Mouse (Mus musculus) adrenal gland, adult (tissue): ENCODE measurements at regions not wholly inside any gene's neighbourhood (a gene's known extent, or its start where the extent isn't known, plus 50 kb on each side); places are given as distances from the start of the nearest gene placed in this dataset.

Experiments
- DNase-seq, 2 experiments: peaks; one replicate each; pipeline ENCODE4 v3.0.0; 2022 to 2023; ENCODE audit warnings: low spot score in 1 of 2; ENCODE audit not compliant: inconsistent age in 2 of 2

GRCm38 (mm10) chr14:24827381-24828031, 340.6 kb downstream of the Rps24 start:
- DNase-seq = no peak

DNA sequence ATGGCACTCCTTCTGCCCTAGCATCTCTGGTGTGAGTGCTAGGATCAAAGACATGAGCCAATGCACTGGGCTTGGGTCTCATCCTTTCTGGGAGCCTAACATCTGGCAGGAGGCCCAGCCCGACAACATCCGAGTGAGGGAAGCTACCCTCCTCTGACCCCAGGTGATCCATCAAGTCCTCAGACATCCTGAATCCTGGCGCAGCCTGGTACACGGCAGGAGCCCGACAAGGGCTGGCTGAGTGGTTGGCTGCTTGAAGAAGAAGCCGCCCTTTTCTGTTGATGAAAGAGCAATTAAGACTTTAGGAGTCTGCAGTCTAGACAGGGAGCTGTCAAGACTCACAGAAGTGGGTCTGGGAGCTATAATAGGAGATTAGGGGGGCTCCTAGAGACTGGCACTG, 342.1 kb downstream of the Rps24 start:
- DNase-seq = no peak

GRCm38 (mm10) chr14:24833211-24833610, 346.3 kb downstream of the Rps24 start:
- DNase-seq = no peak

GRCm38 (mm10) chr14:24838219-24838618, 351.3 kb downstream of the Rps24 start:
- no peak for DNase-seq

- DNase-seq = no peak
These were observed 352.1 kb downstream of the Rps24 start for GRCm38 (mm10) chr14:24839056-24839455.

DNA sequence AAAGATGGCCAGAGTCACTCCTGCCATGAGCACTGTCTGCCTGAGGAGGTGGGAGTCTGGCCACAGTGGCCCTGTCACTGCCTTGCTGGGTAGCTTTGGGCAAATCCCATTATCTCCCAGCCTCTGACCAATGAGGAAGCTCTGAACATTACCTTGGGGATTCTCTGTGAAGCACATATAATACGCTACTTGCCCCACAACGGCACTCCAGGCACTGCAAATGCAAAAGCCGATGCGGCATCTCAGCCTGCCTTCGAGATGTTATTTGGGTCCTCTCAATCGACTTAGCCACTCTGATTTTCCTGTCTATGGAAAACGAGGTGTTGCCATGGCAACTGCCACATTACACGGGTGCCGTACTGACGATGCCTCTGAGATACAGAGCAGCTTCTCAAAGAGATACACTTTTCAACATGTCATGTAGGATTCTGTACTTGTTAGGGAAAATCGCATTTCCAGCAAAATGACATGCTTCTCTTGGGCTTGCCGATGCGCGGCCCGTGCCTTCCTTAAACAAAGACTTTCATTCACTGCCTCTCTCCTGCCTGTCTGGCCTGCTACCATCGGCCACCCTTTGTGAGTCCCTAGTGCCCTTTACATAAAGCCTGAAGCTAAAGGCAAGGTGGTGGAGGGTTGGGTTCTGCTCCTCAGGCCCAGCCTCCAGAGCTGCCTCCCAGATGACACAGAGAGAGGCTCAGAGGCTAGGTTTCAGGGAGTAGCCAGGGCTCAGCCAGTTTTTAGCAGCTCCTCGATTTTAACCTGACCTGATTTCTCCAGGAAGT, 355.0 kb downstream of the Rps24 start:
- no peak for DNase-seq

DNA sequence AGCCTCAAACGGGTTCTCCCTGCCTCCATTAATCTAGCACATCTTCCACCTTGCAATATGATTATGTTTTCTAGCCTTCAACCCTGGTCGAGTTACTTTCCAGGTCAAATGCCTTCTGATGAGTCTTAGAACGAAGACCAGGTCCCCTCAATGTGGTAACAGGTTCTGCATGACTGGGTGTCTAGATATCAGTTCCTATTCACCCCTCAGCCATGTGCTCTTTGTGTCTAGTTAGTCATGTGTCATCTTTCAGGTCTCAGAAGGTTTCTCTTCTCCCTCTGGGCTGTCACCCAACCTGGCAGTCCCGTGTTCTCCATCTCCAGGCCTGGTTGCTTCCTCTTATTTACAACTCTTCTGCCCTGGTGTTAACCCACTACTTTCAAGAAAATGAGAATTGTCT, 356.7 kb downstream of the Rps24 start:
- no peak for DNase-seq

DNA sequence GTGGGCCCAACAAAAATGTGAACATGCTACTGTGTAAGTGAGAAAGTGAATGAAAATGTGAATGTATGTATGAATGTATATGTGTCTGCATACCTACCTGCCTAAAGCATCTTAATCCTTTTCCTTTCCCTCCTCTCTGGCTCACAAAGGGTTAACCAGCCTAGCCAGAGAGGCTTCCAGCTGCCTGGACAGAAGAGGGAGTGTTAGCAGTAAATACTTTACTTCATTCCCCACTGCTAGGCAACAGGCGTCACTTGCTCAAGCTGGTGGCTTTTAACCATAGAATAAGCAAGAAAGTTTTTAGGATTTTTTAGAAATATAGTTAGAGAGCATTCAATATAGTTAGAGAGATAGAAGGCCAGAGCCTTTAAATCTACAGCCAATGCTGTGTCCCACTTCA, 363.6 kb downstream of the Rps24 start:
- no peak for DNase-seq

DNA sequence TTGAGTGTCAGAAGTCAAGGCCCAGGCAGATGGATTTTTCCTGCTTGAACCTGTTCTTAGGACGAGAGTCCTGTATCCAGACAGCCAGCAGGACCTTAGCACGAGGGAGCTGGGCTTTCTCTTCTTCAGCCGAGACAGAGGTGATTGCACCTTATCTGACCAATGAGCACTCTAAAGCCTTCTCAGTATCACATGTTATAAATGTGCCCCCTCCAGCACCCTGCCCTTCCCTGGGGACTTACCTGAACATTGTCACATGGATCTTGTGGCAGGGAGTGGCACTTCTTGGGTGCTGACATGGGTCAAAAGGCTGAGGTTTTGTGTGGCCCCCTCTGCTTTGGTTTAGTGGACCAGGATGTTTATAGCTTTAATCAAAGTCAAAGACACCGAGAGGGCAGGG, 367.5 kb downstream of the Rps24 start:
- DNase-seq = no peak

DNA sequence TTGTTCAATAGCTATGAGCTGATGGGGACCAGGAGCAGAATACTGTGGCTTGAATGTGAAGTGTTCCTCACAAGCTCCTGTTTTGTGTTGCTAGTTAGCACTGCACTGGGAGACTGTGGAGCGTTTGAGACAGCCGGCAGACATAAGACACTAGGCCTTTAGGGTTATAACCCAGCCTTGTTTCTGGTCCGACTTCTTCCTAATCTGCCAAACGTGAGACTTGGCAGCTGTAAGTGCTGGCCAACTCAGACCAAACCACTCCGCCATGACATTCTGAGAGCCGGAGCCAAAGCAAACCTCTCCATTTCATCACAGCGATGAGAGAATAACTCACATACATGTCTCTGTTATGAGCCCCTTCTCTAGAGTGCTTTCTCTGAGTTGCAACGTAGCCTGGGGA, 375.2 kb downstream of the Rps24 start:
- DNase-seq = no peak

DNA sequence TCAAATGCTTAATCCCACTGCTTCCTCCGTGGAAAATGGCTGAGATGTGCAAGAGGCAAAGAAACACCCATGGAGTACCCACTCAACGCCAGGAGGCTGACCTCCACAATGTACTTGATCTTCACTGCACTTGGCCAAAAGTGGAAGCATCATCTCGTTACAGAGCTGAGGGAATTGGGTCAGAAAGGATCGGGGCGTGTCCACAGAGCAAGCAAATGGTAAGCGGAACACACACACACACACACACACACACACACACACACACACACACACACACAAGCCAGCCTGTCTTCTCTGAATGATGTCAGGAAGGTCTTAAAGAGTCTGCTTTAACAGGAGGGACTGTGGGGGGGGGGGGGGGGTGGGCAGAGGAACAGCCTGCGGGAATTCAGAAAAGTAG, 375.7 kb downstream of the Rps24 start:
- no peak for DNase-seq

- DNase-seq = no peak
These were observed 376.2 kb downstream of the Rps24 start for GRCm38 (mm10) chr14:24863116-24863515.

DNA sequence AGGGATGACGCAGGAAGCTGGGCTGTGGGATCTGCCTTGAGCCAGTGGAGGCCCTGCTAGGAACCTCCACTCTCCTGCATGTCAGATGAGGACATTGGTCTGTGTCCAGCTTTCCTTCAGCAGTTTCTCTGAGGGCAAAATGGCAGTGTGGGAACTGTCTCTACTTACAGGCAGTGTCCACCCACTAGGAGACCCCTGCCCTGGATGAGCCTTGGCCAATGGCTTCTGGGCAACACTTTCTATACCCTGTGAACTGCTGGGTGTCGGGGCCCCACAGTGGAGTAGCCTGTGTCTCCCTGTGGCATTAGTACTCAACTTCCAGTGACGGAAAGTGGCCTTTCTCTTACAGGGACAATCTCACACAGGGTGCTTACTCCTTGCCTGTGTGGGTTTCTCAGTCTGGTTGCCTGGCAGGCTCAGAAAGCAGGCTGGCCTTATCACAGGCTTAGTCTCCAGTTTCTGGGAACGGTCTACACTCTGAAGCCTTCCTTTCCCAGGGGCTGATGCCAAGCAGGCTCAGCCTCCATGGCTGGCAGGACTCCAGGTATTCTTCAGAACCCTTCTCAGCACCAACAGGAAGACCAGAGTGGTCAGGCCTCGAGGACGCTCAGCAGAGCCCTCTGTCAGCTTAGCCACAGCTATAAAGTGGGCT, 378.8 kb downstream of the Rps24 start:
- no peak for DNase-seq

GRCm38 (mm10) chr14:24867816-24868215, 380.9 kb downstream of the Rps24 start:
- DNase-seq = no peak

GRCm38 (mm10) chr14:24868756-24869155, 381.8 kb downstream of the Rps24 start:
- DNase-seq = no peak

DNA sequence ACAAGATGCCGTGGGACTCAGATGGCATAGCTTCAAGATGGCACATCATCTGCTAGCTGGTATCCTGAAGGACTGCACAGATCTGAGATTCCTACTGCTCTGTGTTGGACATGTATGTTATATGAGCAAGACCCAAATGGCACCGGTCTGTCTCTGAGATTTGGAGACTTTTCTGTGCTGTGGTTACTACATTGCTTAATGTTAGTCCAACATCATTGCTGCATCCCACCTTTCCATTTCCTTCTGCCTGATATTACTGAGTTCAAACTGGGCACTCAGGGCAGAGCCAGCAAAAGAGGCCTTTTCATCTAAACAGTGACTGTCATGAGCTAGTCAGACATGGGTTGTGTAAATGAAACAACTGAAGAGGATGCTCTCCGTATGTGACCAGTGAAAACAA, 383.3 kb downstream of the Rps24 start:
- no peak for DNase-seq

DNA sequence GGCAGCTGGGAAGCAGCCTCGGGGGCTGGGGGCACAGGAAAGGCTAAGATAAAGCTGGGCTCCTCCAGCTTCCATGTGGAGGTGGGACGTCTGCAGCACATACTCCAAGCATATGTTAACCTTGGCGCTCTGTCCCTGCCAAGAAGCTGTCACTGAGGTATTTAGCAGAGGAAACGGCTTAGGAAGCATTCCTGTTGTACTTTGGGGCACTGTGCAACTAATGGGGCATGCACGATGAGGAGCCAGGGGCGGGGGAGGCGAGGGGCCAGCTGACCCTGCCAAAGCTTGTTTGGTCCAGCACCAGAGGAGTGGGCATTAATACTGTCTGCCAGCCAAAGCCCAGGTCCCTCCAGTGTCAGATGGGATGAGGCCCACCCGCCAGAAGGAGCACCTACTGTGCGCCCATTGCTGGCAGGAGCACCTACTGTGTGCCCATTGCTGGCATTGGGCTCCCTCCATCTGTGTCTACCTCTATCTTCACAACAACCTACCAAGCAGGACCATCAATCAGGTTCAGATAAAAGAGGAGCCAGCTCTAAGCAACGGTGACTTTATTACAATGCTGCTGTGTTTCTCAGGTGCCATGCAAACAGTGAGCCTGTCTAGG, 384.6 kb downstream of the Rps24 start:
- no peak for DNase-seq

DNA sequence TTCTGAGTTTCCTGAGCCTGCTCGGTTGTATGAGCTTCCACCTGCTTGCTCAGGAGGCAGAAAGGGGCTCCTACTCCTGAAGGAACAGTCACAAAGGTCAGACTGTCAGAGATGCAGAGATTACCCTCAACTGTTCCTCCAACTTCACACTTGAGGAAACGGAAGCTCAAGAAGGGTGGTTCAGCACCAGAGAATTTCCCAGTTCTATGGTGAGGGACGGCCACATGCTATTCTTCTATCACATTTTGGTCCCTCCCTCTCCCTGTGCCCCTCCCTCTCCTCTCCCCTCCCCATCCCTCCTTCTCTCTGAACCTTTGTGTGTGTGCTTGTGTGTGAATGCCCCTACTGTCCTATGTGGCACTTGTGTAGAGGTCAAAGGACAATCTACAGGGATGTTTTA, 386.0 kb downstream of the Rps24 start:
- DNase-seq = no peak

DNA sequence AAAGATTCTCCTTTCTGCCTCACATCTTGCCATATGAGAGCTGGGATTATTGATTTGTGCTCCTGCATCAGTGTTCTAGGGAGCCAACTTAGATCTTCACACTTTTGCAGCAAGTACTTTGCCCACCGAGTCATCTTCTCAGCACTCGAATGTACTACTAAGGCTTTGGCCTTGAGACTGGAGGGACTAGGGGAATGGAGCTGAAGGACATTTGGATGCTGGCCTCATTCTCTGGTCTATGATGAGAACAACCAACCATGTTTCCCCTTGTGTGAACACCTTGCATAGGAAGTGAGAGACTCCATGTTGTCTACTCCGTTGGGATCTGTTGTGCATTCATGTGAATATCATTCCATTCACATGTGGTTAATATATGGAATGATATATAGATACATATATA, 386.5 kb downstream of the Rps24 start:
- DNase-seq = no peak

- DNase-seq = no peak
These were observed 387.7 kb downstream of the Rps24 start for GRCm38 (mm10) chr14:24874426-24875155.

GRCm38 (mm10) chr14:24875156-24875545, 388.2 kb downstream of the Rps24 start:
- DNase-seq = no peak
